In genomic region chr12:102480481-102480880, GRCm38 (mm10) we compare ENCODE assay signal across 16 mouse cellular contexts.
"Had no signal": no experiment of that assay in that cellular context is flagged by ENCODE, and none has a peak within 500 bp of the region (broad histone marks: within the 10 kb centered on the region; RNA-seq: fewer than 3 reads in every experiment).

No protein-coding gene starts in this region.

- H3K9me3 ChIP-seq: neural tube, embryonic 13.5 days; neural tube, embryonic 15.5 days; stomach, embryonic 15.5 days had no signal

- H3K4me3 ChIP-seq: neural tube, embryonic 13.5 days; neural tube, embryonic 15.5 days; stomach, embryonic 15.5 days had no signal

- H3K4me1 ChIP-seq: neural tube, embryonic 13.5 days; neural tube, embryonic 15.5 days; stomach, embryonic 15.5 days had no signal

- DNase-seq: retina, postnatal 1 day; right cerebral cortex, adult 18-20 months; right cerebral cortex, postnatal 14 days; right cerebral cortex, postnatal 25 days; right cerebral cortex, postnatal 4 days; spleen, adult 18-20 months; thymus, adult 18-20 months; thymus, adult 2 months; thymus, postnatal 14 days; thymus, postnatal 25 days; thymus, postnatal 36 days; thymus, postnatal 4 days had no signal

- H3K27ac ChIP-seq: neural tube, embryonic 13.5 days; neural tube, embryonic 15.5 days; stomach, embryonic 15.5 days; stomach, postnatal 0 days had no signal

- H3K4me2 ChIP-seq: neural tube, embryonic 13.5 days; neural tube, embryonic 15.5 days; stomach, embryonic 15.5 days had no signal

- H3K27me3 ChIP-seq: neural tube, embryonic 13.5 days; neural tube, embryonic 15.5 days; stomach, embryonic 15.5 days had no signal

- H3K9ac ChIP-seq: neural tube, embryonic 13.5 days; neural tube, embryonic 15.5 days; stomach, embryonic 15.5 days had no signal
